Mouse (Mus musculus) Muller cell, postnatal 12 days (primary cell): ENCODE results near the gene Nav2.

Experiments
- DNase-seq: peaks from one replicate; pipeline ENCODE4 v3.0.0-alpha.2; 2015; ENCODE audit errors: inconsistent ontology term

The Nav2 gene

GRCm38 (mm10) chr7:48888751-48889150, 19.8 kb upstream of the Nav2 start:
- DNase-seq: no peak

- no peak for DNase-seq
Measured at GRCm38 (mm10) chr7:48891029-48891428, 17.5 kb upstream of the Nav2 start.

- DNase-seq: no peak
Measured at GRCm38 (mm10) chr7:48893093-48893492, 15.4 kb upstream of the Nav2 start.

- DNase-seq: peak; percentile 60
Measured at GRCm38 (mm10) chr7:48894152-48894551, 14.4 kb upstream of the Nav2 start.

GRCm38 (mm10) chr7:48894763-48895162, 13.8 kb upstream of the Nav2 start:
- DNase-seq: no peak

GRCm38 (mm10) chr7:48895475-48895874, 13.0 kb upstream of the Nav2 start:
- no peak for DNase-seq

GRCm38 (mm10) chr7:48896051-48896450, 12.5 kb upstream of the Nav2 start:
- DNase-seq: no peak

GRCm38 (mm10) chr7:48897539-48898163, 10.9 kb upstream of the Nav2 start:
- peak; percentile 93 for DNase-seq

- no peak for DNase-seq
Measured at GRCm38 (mm10) chr7:48898416-48898815, 10.1 kb upstream of the Nav2 start.

GRCm38 (mm10) chr7:48900408-48901167, 7.9 kb upstream of the Nav2 start:
- DNase-seq: no peak

- DNase-seq: no peak
Measured at GRCm38 (mm10) chr7:48902454-48902853, 6.1 kb upstream of the Nav2 start.

- DNase-seq: peak; percentile 50
Measured at GRCm38 (mm10) chr7:48909342-48909671, 791 bp downstream of the Nav2 start.

GRCm38 (mm10) chr7:48910282-48910681, 1.8 kb downstream of the Nav2 start:
- peak; percentile 47 for DNase-seq

GRCm38 (mm10) chr7:48911146-48911545, 2.6 kb downstream of the Nav2 start:
- DNase-seq: no peak

- DNase-seq: peak; percentile 46
Measured at GRCm38 (mm10) chr7:48914630-48915506, 6.4 kb downstream of the Nav2 start.

- DNase-seq: peak; percentile 62
Measured at GRCm38 (mm10) chr7:48917463-48917862, 8.9 kb downstream of the Nav2 start.

GRCm38 (mm10) chr7:48917988-48918387, 9.5 kb downstream of the Nav2 start:
- DNase-seq: no peak

GRCm38 (mm10) chr7:48918389-48918788, 9.9 kb downstream of the Nav2 start:
- no peak for DNase-seq

GRCm38 (mm10) chr7:48923620-48924019, 15.1 kb downstream of the Nav2 start:
- DNase-seq: no peak

- DNase-seq: no peak
Measured at GRCm38 (mm10) chr7:48925214-48925613, 16.7 kb downstream of the Nav2 start.

- DNase-seq: peak; percentile 66
Measured at GRCm38 (mm10) chr7:48928364-48928763, 19.8 kb downstream of the Nav2 start.

GRCm38 (mm10) chr7:48930399-48930798, 21.9 kb downstream of the Nav2 start:
- peak; percentile 79 for DNase-seq
